Mouse (Mus musculus) thymus, postnatal 25 days (tissue): ENCODE measurements around the gene Lmbr1l.
"Not testable (repeated sequence)": the region's sequence is repeated elsewhere in the genome, so short reads cannot be mapped to it uniquely, and the experiment has no call there.

Experiments used
- DNase-seq: peaks from one replicate; pipeline ENCODE4 v3.0.0; 2022

Lmbr1l gene

GRCm38 (mm10) chr15:98917538-98918498 is at the start of gene Lmbr1l:
Gene Lmbr1l (minus strand): TSS chr15:98918231.
- peak; percentile 99 for DNase-seq

DNA sequence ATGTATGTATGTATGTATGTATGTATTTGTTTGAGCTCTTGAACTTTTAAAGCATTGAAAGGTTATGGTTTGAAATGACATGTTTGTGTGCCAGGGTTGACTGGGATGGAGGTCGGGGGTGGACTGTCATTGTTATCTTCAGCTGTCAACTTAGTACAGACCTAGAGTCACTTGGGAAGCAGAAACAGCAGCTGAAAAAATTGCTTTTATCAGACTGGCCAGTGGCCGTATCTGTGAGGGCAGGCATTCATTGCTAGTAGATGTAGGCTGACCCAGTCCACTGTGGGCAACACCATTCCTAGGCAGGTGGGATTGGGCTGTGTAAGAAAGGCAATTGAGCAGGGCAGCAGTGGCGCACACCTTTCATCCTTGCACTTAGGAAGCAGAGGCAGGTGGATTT is 41.5 kb upstream of the Lmbr1l start:
- no peak for DNase-seq

- DNase-seq = no peak
These were observed 40.9 kb upstream of the Lmbr1l start for GRCm38 (mm10) chr15:98958901-98959420.

DNA sequence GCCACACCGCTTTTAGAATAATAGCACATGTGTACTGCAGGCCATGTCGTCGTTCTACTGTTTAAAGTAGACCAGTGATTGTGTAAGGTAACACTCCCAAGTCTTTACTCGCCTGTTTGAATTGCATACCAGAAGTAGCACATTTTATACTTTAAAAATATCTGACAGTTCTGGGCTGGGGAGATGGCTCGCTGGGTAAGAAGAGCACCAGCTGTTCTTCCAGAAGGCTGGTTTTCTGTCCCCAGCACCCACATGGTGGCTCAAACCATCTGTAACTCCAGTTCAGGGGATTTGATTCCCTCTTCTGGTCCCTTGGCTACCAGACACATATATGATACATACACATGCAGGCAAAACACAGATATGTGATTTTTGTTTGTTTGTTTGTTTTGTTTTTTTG is 39.4 kb upstream of the Lmbr1l start:
- no peak for DNase-seq

- no peak for DNase-seq
These were observed 38.0 kb upstream of the Lmbr1l start for GRCm38 (mm10) chr15:98956000-98956399.

DNA sequence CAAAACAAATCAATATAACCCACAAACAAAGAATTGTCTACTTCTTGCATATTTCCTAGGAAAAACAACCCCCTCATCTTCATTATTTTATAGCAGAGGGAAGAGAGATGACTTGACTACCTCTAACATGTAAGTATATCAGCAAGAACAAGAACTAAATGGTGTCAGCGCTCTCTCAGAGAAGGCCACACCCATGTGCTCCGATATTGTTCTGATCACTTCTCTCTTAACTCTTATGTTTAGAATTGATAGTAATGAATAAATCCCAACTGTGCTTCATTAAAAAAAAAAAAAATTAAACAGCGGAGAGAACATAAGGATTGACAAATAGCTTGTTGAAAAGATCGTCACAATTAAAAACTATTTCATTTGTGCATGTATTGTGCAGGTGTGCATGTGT is 37.3 kb upstream of the Lmbr1l start:
- no peak for DNase-seq

GRCm38 (mm10) chr15:98954425-98955253 is 36.6 kb upstream of the Lmbr1l start:
- no peak for DNase-seq

GRCm38 (mm10) chr15:98953401-98954356 is 35.6 kb upstream of the Lmbr1l start, which contains the start of the genes Gm49450 and Tuba1a:
Gene Gm49450 (minus strand): TSS chr15:98953551.
Gene Tuba1a (minus strand): TSS chr15:98953703.
- peak; percentile 96 for DNase-seq

- DNase-seq = peak; percentile 90
These were observed 34.8 kb upstream of the Lmbr1l start for GRCm38 (mm10) chr15:98952751-98953400.

- DNase-seq = no peak
These were observed 34.0 kb upstream of the Lmbr1l start for GRCm38 (mm10) chr15:98952063-98952455.

DNA sequence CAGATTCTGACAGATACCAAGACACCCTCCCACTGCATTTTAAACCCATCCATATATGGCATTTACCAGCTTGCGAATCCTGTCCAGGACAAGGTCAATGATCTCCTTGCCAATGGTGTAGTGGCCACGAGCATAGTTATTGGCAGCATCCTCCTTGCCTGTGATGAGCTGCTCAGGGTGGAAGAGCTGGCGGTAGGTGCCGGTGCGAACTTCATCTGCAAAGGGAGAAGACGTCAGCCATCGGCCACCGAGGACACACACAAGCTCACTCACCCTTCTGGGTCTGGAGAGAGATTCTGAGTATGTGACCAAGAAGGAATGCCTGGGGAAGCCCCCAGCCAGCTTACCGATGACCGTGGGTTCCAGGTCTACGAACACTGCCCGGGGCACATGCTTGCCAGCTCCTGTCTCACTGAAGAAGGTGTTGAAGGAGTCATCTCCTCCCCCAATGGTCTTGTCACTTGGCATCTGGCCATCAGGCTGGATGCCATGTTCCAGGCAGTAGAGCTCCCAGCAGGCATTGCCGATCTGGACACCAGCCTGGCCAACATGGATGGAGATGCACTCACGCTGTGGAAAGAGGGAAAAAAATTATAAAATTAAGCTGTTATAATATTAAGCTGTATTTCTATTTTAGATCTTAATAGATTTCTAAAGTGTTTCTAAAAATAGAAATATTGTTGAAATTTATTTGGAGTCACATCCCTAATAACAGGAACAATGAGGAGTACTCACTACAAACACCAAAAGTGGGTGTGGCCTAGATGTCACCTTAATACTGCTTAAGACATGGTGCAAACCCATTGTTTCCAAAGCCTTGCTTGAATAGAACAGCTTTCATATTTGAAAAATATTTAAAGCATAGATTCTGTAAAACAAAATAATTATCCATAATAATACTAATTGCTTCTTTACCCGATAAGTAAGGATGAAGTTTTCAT is 33.4 kb upstream of the Lmbr1l start:
- not testable (repeated sequence) for DNase-seq

DNA sequence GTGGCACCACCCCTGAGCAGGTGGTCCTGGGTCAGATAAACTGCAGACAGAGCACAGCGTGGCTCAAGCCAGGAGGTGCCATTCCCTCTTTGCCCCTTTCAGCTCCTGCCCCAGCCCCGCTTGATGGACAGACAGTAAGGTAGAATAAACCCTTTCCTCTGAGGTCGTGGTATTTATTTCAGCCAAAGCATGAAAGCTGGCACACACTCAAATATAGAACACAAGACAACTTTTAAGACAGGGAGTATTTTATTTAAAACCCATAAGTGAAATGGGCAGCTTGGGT is 31.5 kb upstream of the Lmbr1l start:
- no peak for DNase-seq

DNA sequence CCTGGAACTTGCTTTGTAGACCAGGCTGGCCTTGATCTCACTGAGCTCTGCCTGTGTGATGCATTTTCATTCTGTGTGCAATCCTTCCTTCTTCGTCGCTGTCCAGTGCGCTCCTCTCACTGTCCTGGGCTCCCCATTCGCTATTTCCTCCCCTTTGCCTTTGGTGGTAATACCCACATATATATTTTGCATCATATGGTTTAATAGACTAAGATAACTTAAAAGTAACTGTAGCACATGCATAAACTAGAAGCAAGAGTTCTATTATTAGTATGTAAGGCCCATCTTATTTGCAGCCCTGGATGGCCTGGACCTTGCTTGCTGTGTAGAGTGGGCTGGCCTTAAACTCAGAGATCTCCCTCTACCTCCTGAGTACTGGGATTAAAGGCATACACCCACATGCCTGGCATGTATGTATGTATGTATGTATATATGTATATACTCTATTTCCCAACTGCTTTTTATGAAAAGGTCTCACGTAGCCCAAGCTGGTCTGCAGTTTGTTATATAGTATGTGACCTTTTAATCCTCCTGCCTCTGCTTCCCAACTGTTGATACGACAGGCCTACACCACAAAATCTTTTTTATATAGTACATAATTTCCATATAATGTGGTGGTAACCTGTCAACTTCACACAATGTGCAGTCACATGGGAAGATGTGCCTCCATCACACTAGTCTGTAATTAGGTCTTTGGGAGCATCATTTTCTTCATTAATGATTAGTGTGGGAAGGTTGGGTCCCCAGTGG is 31.0 kb upstream of the Lmbr1l start:
- no peak for DNase-seq

DNA sequence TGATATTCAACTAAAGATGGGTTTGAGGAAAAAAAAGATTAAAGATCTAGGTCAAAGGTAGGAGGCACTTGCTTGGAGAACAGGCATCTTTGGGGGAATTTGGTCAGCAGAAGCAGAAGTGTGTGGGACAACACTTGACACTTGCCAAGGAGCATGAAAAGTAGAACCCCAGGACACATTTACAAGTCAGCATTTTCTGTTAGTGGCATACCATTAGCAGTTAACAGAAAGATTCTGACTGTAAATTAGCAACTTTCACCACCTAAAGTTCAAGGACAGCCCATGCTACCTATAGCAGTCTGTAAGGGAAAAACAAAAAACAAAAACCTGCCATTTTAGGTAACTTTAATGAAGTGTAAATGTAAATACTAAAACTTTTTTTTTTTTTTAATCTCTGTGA is 30.4 kb upstream of the Lmbr1l start:
- DNase-seq = no peak

DNA sequence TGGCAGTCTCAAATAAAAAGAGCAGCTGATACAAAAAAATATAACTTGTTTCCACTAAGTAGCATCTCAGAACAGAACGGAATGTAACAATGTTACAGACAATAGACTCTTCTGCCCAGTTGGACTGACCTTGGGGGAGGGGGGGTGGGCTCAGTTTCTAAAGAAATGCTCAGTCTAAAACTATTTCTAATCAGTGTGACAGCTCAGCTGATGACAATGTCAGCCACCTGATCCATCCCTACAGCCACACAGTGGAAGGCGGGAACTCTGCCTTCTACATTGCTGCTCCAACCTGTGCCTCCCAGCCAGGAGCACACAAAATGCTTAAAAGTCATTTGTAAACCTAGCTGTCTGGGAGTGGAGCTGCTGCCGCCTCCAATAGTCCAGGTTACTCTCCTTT is 29.9 kb upstream of the Lmbr1l start:
- DNase-seq = no peak

- DNase-seq = no peak
These were observed 25.1 kb upstream of the Lmbr1l start for GRCm38 (mm10) chr15:98943133-98943532.

DNA sequence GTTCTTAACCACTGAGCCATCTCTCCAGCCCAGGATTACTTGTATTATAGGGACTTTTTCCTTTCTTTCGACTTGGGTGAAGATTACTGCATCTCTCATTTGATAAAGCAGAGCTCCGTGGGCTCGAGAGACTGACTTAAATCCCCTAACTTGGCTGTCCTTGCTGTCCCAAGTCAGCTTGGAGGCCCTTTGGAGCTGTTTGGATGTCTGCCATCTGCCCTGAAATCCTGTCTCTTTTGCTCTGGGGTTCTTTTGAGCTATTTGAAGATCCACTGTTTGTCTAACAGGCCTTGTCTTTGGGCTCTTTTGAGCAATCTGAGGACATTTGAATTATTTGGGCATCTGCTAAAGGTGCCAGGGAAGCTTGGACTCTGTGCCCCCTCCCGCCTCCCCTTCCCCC is 24.1 kb upstream of the Lmbr1l start:
- DNase-seq = no peak

DNA sequence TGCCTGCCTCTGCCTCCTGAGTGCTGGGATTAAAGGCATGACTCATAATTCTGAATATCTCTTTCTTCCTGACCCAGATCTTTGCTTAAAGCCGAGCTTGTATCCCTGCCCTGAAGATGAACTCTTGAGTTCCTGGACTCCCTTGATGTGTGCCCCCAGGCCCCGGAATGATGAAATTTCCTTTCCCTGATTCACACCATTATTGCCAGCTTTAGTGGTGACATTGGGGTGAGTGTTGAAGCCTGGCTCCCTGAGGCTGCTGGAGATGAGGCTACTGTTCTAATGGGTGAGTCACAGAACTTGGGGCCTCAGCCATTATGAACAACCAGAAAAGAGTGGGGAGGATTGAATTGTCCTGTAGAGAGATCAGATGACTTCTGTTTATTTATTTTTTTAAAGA is 23.5 kb upstream of the Lmbr1l start:
- no peak for DNase-seq

DNA sequence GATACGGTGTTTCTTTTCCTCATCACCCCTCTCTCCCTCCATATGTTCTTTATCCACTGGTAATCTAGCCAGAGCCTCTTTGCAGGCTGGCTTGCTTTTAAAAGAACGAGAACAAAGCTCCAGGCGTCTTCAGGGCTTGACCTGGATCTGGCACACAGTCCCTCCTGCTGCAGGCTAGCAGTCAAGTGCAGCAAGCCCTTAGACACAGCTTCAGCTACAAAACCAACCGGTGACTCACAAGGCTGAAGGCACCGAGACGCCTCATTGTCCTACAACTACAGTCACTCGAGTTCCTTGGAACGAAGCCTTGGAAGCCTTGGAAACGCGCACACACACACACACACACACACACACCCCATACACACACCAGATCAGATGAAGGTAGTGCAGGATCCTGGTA is 22.8 kb upstream of the Lmbr1l start:
- no peak for DNase-seq
